Mouse (Mus musculus): Measurements from ENCODE around the gene Itgb2.

DNA sequence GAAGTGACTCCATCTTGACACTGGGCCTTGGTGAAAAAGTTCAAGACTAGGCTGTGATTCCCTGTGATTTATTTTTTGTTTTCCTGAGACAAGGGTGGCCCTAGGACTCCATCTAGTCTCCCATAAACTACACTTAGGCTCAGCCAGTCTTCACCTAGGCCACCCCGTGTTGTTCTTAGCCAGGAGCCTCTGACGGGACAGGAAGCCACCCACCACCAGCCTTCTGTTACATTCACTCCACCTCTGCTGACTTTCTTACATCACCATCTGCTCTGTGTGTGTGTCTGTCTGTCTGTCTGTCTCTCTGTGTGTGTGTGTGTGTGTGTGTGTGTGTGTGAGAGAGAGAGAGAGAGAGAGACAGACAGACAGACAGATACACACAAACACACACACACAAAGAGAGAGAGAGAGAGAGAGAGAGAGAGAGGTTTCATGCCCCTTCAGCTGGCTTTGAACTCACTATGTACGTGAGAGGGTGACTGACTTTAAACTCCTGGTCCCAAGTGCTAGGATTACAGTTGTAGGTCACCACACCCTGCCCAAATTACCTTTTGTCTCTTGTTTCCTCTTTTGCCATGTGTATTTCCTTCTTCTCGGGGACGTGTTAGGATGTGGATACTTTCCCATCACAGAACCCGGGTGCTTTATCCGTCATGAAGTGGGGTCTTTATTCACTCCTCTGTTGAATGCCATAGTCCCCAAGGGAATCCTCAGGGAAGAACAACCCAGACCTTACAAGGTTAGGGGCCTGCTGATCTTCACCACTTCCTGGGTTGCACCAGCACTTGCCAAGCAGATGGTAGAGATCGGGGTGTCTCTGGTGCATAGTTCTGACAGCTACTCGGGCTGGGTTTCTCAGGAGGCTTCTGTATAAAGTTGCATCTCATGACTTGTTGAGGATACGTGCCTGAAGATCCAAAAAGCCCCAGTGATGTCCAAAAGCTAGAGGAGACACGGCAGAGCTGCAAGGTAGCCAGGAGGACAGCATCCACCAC lies 7.5 kb downstream of the Itgb2 start:
- TF ChIP-seq CTCF (IDR thresholded peaks at IDR 0.05; ENCODE audit: low read depth) (no peak), EP300 (IDR thresholded peaks at IDR 0.05; ENCODE audit: low read depth) (no peak)
